Mouse (Mus musculus) forebrain, postnatal 0 days (tissue): ENCODE data around the gene Pf4. TPM values are rescaled to one million over a fixed set of nuclear protein-coding genes. Genes with fewer than 3 reads are reported as not detected.

Source experiments
- ATAC-seq: fragments of 200-750 bp; cut with Nextera tagmentation; 2 replicates; pipeline ENCODE4 v1.8.0; 2017; ENCODE audit warnings: mild to moderate bottlenecking, moderate library complexity
- DNase-seq: peaks from one replicate; pipeline ENCODE4 v3.0.0-alpha.2; 2015
- H3K27ac ChIP-seq: fragments of 300-500 bp; sonication (generic); 2 replicates; pipeline ENCODE4 v1.5.1; 2014; ENCODE audit warnings: low read depth, mild to moderate bottlenecking, antibody characterized with exemption, low read length, moderate library complexity, mixed read lengths
- H3K27me3 ChIP-seq: fragments of 300-500 bp; sonication (generic); 2 replicates; pipeline ENCODE4 v1.6.1; 2014; ENCODE audit warnings: mild to moderate bottlenecking, low read length, mixed read lengths; ENCODE audit not compliant: insufficient read depth
- H3K36me3 ChIP-seq: fragments of 300-500 bp; sonication (generic); 2 replicates; pipeline ENCODE4 v1.6.1; 2014; ENCODE audit warnings: mild to moderate bottlenecking, moderate library complexity; ENCODE audit not compliant: insufficient read depth
- H3K4me1 ChIP-seq: fragments of 300-500 bp; sonication (generic); 2 replicates; pipeline ENCODE4 v1.6.1; 2014; ENCODE audit warnings: antibody characterized with exemption; ENCODE audit not compliant: insufficient read depth
- H3K4me2 ChIP-seq: fragments of 300-500 bp; sonication (generic); 2 replicates; pipeline ENCODE4 v1.6.1; 2014; ENCODE audit warnings: low read depth, mild to moderate bottlenecking, moderate library complexity
- H3K4me3 ChIP-seq: fragments of 300-500 bp; sonication (generic); 2 replicates; pipeline ENCODE4 v1.5.1; 2014; ENCODE audit warnings: low read depth, low read length, mixed read lengths
- H3K9ac ChIP-seq: fragments of 300-500 bp; sonication (generic); 2 replicates; pipeline ENCODE4 v1.6.1; 2014; ENCODE audit warnings: mild to moderate bottlenecking
- H3K9me3 ChIP-seq: fragments of 300-500 bp; sonication (generic); 2 replicates; pipeline ENCODE4 v1.6.1; 2016; ENCODE audit warnings: low read length
- CTCF ChIP-seq: sonication (generic); IDR thresholded peaks from 2 replicates; pipeline ENCODE4 v1.5.1; 2016; ENCODE audit warnings: antibody characterized with exemption, control low read depth, low read depth
- WGBS: fragments of 180-500 bp; shearing (Covaris S2); extraction: QIAGEN DNeasy Blood & Tissue Kit; methylation state at CpG from one replicate; pipeline ENCODE4 v1.1.7; 2014; 5-methylcytosine and 5-hydroxymethylcytosine counted together
- polyA plus RNA-seq: library from polyadenylated mRNA; unstranded; fragments of >200 nt; fragmentation: Nextera tagmentation; extraction: Ambion mirVana; gene quantifications from 2 replicates; pipeline ENCODE4 v1.2.1, GENCODE M21; 2015
- total RNA-seq: library from RNA; depleted of rRNA; stranded (reverse); fragments of >200 nt; gene quantifications from 2 replicates; pipeline ENCODE4 v1.2.3, GENCODE M21; 2014

The Pf4 gene
- total and polyA plus RNA-seq, 2 experiments from 2014 or later: 45.7 to 61.0 TPM

DNA sequence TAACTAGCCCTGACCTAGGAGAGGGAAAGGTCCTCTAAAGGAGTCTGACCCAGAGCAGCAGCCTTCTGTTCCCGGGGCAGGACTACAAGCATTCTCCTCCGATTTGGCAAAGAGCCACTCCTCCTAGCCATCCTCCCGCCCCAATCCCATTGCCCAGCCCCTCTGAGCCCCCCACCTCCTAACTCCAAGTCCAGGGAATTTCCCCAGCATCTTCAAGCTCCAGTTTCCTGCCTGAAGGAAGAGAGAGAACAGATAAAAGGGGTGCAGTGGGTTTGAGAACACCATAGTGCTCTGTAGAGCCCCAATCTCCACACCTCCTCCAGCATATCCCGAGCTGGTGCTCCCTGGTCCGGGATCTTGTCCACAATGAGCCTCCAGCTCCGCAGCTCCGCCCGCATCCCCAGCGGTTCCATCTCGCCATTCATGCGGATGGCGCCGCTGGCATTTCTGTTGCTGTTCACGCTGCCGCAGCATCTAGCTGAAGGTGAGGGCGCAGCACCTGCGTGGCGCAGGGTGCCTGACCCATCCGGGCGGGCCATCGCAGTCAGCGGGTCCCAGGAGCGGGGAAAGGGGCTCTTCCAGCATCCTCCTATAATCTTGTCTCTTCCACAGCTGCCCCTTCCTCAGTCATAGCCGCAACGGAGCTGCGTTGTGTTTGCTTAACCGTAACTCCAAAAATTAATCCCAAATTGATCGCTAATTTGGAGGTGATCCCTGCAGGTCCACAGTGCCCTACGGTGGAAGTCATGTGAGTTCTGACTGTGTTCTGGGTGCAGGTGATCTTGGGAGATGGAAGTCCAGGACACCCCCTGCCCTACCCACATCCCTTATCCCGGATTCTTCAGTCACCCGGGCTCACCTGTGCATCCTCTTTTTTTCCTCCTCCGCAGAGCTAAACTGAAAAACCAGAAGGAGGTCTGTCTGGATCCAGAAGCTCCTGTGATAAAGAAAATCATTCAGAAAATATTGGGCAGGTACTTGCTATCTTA is 12.9 kb upstream of the Pf4 start, which contains the start of gene Cxcl5:
Gene Cxcl5, plus strand, starts transcription at position 284 of the 989 bp plus-strand sequence.
- Histone ChIP-seq H3K9me3 (no peaks in the 10 kb centered on the region), H3K4me1 (0 out of 2 replicates have a peak, but pooled peaks cover 3% of the 10 kb centered on the region), H3K9ac (peak within 1 kb of the TSS; percentile 55), H3K4me3 (peak within 1 kb of the TSS; percentile 49), H3K4me2 (peak within 1 kb of the TSS; percentile 87), H3K27me3 (peaks cover 6% of the 10 kb centered on the region; the same call in 1 of the 2 replicates), H3K36me3 (no peaks in the 10 kb centered on the region), H3K27ac (no peak within 1 kb of the TSS)
- ATAC-seq: peak; percentile 56
- WGBS: 3% methylated on average over 32 of the region's 32 CpGs
- TF ChIP-seq CTCF: no peak
- peak; percentile 52 for DNase-seq

DNA sequence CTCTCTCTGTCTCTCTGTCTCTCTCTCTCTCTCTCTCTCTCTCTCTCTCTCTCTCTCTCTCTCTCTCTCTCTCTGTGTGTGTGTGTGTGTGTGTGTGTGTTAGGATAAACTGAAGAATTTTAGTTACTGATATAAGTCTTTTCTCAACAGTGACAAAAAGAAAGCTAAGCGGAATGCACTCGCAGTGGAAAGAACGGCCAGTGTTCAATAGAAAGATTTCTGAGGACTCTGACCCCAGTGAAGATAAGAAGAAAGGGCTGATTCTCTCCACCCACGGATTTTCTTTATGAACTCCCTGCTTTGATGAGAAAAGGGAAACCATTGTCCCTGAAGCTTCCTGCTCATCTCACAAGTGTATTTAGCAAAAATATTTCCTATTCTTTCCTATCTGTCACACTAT is 11.9 kb upstream of the Pf4 start:
- H3K9me3 ChIP-seq: no peaks in the 10 kb centered on the region
- H3K27ac ChIP-seq: no peak overlapping the region
- H3K4me3 ChIP-seq: no peak overlapping the region
- H3K4me1 ChIP-seq: 0 out of 2 replicates have a peak, but pooled peaks cover 3% of the 10 kb centered on the region
- no peak overlapping the region for H3K9ac ChIP-seq
- H3K4me2 ChIP-seq: no peak overlapping the region
- peaks cover 6% of the 10 kb centered on the region; the same call in 1 of the 2 replicates for H3K27me3 ChIP-seq
- no peak for ATAC-seq
- no peaks in the 10 kb centered on the region for H3K36me3 ChIP-seq
- 53% methylated on average over 4 of the region's 4 CpGs for WGBS
- no peak for TF ChIP-seq CTCF
- DNase-seq: no peak

- Histone ChIP-seq H3K4me3 (no peak overlapping the region), H3K4me1 (0 out of 2 replicates have a peak, but pooled peaks cover 3% of the 10 kb centered on the region), H3K4me2 (no peak overlapping the region), H3K27me3 (peaks cover 6% of the 10 kb centered on the region; the same call in 1 of the 2 replicates), H3K9ac (no peak overlapping the region), H3K9me3 (no peaks in the 10 kb centered on the region), H3K27ac (no peak overlapping the region), H3K36me3 (no peaks in the 10 kb centered on the region)
- ATAC-seq (no peak), DNase-seq (no peak)
- 95% methylated on average over 2 of the region's 2 CpGs for WGBS
- TF ChIP-seq CTCF: no peak
Observed at GRCm38 (mm10) chr5:90760844-90761243, 11.4 kb upstream of the Pf4 start.

DNA sequence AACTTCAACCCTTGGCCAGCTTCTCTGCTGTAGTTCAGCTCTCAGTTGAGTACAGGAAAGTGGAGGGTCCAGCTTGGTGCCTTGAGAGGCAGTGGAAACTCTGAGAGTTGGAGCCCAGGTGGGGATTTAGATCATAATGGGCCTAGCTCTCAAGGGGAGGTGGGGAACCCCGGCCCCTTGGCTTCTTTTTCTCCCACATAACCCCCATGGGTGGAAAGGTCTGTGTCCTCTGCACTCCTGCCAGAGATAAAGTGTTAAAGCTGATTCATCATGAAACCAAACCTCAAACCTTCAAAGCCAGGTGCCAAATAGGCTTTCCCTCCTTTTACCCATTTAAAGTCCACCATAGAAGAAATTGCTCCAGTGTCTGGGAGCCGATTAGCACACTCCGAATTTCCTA is 10.4 kb upstream of the Pf4 start:
- Histone ChIP-seq H3K27ac (no peak overlapping the region), H3K4me2 (no peak overlapping the region), H3K4me3 (no peak overlapping the region), H3K9ac (no peak overlapping the region), H3K9me3 (no peaks in the 10 kb centered on the region), H3K27me3 (peaks cover 6% of the 10 kb centered on the region; the same call in 1 of the 2 replicates), H3K36me3 (no peaks in the 10 kb centered on the region), H3K4me1 (0 out of 2 replicates have a peak, but pooled peaks cover 3% of the 10 kb centered on the region)
- TF ChIP-seq CTCF: no peak
- DNase-seq: no peak
- WGBS: 90% methylated on average over 3 of the region's 3 CpGs
- no peak for ATAC-seq

DNA sequence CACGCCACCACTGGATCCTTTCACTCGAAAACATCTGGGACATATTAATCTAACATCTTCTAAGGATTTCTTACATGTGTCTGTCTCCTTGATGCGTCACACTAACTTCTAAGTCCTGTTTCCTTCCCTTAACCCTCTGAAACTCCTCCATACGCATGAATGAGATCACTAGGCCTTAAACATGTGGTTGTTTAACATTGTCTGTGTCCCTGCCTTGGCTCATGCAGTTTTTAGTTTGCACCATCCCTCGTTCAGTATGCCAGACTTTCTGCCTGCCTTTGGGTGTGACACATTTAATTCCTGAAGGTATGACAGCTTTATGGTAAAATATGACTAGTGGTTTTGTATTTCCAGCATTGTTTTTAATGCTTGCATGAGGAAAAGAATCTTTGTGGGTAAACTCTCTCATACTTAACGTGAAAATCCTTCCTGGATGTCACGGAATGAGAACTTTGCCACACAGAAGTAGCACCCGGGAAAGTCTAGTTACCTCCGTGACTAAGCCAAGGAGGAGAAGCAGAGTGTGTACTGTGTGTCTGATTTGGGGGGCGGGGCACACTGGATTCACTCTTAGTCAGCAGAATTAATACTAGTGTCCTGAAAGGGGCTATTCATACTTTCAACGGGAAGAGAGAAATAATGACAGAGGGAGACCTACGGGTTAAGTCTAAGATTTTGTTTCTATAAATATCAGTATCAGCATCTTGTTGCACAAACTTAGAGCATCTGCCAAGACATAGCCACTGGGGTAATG is 8.1 kb upstream of the Pf4 start:
- H3K27me3 ChIP-seq: peaks cover 2% of the 10 kb centered on the region; the same call in 1 of the 2 replicates
- TF ChIP-seq CTCF: no peak
- DNase-seq (no peak), ATAC-seq (no peak)
- H3K9ac ChIP-seq: no peak overlapping the region
- 77% methylated on average over 12 of the region's 12 CpGs for WGBS
- H3K36me3 ChIP-seq: no peaks in the 10 kb centered on the region
- H3K9me3 ChIP-seq: no peaks in the 10 kb centered on the region
- no peak overlapping the region for H3K4me3 ChIP-seq
- no peak overlapping the region for H3K4me2 ChIP-seq
- H3K27ac ChIP-seq: no peak overlapping the region
- 0 out of 2 replicates have a peak, but pooled peaks cover 3% of the 10 kb centered on the region for H3K4me1 ChIP-seq

DNA sequence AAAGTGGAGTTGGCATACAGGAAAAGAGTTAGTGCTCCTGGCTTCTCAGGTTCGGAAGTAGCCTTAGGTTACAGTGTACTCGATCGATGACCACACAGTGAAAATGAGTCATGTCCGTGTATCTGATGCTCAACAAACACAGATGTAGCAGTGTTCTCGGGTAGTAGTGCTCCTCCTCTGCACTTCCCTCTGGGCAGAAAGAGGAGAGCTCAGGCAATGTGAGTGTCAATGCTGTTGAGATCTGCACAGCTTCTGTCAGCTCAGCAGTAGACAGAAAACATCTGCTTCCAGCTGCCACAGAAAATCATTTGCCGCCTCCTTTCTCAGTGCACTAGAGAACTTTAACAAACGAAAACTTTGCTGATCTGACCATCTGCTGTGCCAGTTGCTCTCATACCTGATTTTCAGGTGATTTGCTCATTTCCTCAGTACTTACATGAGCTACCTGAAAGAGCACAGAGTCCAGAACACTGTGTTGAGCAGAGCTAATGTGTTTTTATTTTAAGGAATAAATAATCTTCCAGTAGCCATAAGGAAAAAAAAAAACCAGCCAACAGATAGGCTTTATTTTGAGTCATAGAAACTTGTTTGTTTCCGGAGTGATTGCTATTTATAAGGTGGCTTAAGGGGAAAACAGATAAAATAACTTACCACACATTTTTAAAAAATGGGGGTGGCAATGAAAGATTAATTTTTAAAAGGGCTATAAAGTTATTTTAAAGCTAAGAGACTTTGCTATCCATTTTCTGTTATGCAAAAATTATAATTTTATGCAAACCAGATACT is 6.2 kb upstream of the Pf4 start:
- no peak overlapping the region for H3K9ac ChIP-seq
- no peak overlapping the region for H3K4me2 ChIP-seq
- no peaks in the 10 kb centered on the region for H3K9me3 ChIP-seq
- no peak for TF ChIP-seq CTCF
- H3K27ac ChIP-seq: no peak overlapping the region
- no peak overlapping the region for H3K4me3 ChIP-seq
- no peaks in the 10 kb centered on the region; the same call in 1 of the 2 replicates for H3K27me3 ChIP-seq
- ATAC-seq (no peak), DNase-seq (no peak)
- H3K36me3 ChIP-seq: no peaks in the 10 kb centered on the region
- H3K4me1 ChIP-seq: no peaks in the 10 kb centered on the region
- 79% methylated on average over 8 of the region's 8 CpGs for WGBS
